Mouse (Mus musculus) olfactory bulb, adult 2 months (tissue): ENCODE measurements around the gene Trim14.

Source experiments
- CTCF ChIP-seq: fragments of 200-500 bp; IDR thresholded peaks from 2 replicates; pipeline ENCODE4 v1.5.1; 2012; ENCODE audit warnings: low read depth, mild to moderate bottlenecking, low read length, moderate library complexity; ENCODE audit not compliant: insufficient read depth
- POLR2A ChIP-seq: fragments of 200-500 bp; IDR thresholded peaks from 2 replicates; pipeline ENCODE4 v1.6.1; 2012; ENCODE audit warnings: mild to moderate bottlenecking, low read depth, low read length, moderate library complexity; ENCODE audit not compliant: insufficient read depth

- TF ChIP-seq CTCF: no peak
- no peak for TF ChIP-seq POLR2A
Observed at GRCm38 (mm10) chr4:46458411-46458810, 77.5 kb downstream of the Trim14 start.
